Mouse (Mus musculus): ENCODE measurements around the gene Per2. TPM values are rescaled to one million over a fixed set of nuclear protein-coding genes. Genes with fewer than 3 reads are reported as not detected.
A peak's percentile ranks its signal among the peaks of the same experiment; 100 is the strongest.

The Per2 gene
- polyA plus RNA-seq, 1 experiment from 2014 or later, result 2.6 TPM

- no peak overlapping the region for H3K4me3 ChIP-seq
- ATAC-seq, result no peak
These were observed 16.7 kb downstream of the Per2 start for GRCm38 (mm10) chr1:91442350-91442990.

GRCm38 (mm10) chr1:91441855-91442254 lies 17.3 kb downstream of the Per2 start:
- Histone ChIP-seq H3K9ac (no peak overlapping the region), H3K9me3 (replicated peaks) (no peaks in the 10 kb centered on the region), H3K27me3 (no peaks in the 10 kb centered on the region), H3K4me3 (no peak overlapping the region), H3K4me1 (peaks cover under 1% of the 10 kb centered on the region; the same call in 1 of the 2 replicates), H3K27ac (no peak overlapping the region), H3K36me3 (ENCODE audit: poor library complexity, severe bottlenecking) (peaks cover 33% of the 10 kb centered on the region), H3K4me2 (no peak overlapping the region)
- WGBS, result 90% methylated on average over 3 of the region's 3 CpGs
- ATAC-seq, result no peak

More at GRCm38 (mm10) chr1:91442350-91442990, 16.7 kb downstream of the Per2 start:
- Histone ChIP-seq H3K36me3 (ENCODE audit: poor library complexity, severe bottlenecking) (peaks cover 39% of the 10 kb centered on the region), H3K4me1 (no peaks in the 10 kb centered on the region), H3K27me3 (no peaks in the 10 kb centered on the region), H3K4me2 (no peak overlapping the region), H3K9me3 (replicated peaks) (peaks cover 3% of the 10 kb centered on the region; the same call in 1 of the 2 replicates), H3K9ac (no peak overlapping the region), H3K27ac (no peak overlapping the region)
- WGBS, result 71% methylated on average over 7 of the region's 7 CpGs

- WGBS, result 97% methylated on average over 8 of the region's 8 CpGs
- no peak overlapping the region for H3K4me3 ChIP-seq
- peaks cover 18% of the 10 kb centered on the region for H3K36me3 ChIP-seq (ENCODE audit: poor library complexity, severe bottlenecking)
- no peaks in the 10 kb centered on the region for H3K9me3 ChIP-seq (replicated peaks)
- ATAC-seq, result no peak
- no peaks in the 10 kb centered on the region for H3K27me3 ChIP-seq
- no peak overlapping the region for H3K9ac ChIP-seq
- H3K4me1 ChIP-seq, result peaks cover 13% of the 10 kb centered on the region
- no peak overlapping the region for H3K4me2 ChIP-seq
- H3K27ac ChIP-seq, result no peak overlapping the region
These were observed 19.3 kb downstream of the Per2 start for GRCm38 (mm10) chr1:91439776-91440175.

- Histone ChIP-seq H3K9me3 (replicated peaks) (no peaks in the 10 kb centered on the region), H3K4me2 (no peak overlapping the region), H3K27me3 (no peaks in the 10 kb centered on the region), H3K27ac (no peak overlapping the region), H3K4me1 (peaks cover 13% of the 10 kb centered on the region), H3K9ac (no peak overlapping the region), H3K4me3 (no peak overlapping the region), H3K36me3 (ENCODE audit: poor library complexity, severe bottlenecking) (peaks cover 28% of the 10 kb centered on the region)
- 90% methylated on average over 7 of the region's 7 CpGs for WGBS
- ATAC-seq, result no peak
These were observed 21.6 kb downstream of the Per2 start for GRCm38 (mm10) chr1:91437573-91437972.

GRCm38 (mm10) chr1:91437083-91437400 lies 22.1 kb downstream of the Per2 start:
- no peak overlapping the region for H3K27ac ChIP-seq
- H3K27me3 ChIP-seq, result no peaks in the 10 kb centered on the region
- ATAC-seq, result no peak
- peaks cover 32% of the 10 kb centered on the region for H3K36me3 ChIP-seq (ENCODE audit: poor library complexity, severe bottlenecking)
- H3K4me3 ChIP-seq, result no peak overlapping the region
- H3K9ac ChIP-seq, result no peak overlapping the region
- H3K4me1 ChIP-seq, result peaks cover 13% of the 10 kb centered on the region
- no peaks in the 10 kb centered on the region for H3K9me3 ChIP-seq (replicated peaks)
- WGBS, result 84% methylated on average over 3 of the region's 3 CpGs
- no peak overlapping the region for H3K4me2 ChIP-seq

GRCm38 (mm10) chr1:91436380-91437082 lies 22.6 kb downstream of the Per2 start:
- no peak overlapping the region; the same call in 1 of the 2 replicates for H3K27ac ChIP-seq
- H3K9ac ChIP-seq, result peak overlapping the region; percentile 9; the same call in 1 of the 2 replicates
- no peak for ATAC-seq
- H3K27me3 ChIP-seq, result no peaks in the 10 kb centered on the region
- H3K36me3 ChIP-seq (ENCODE audit: poor library complexity, severe bottlenecking), result peaks cover 32% of the 10 kb centered on the region
- no peaks in the 10 kb centered on the region for H3K9me3 ChIP-seq (replicated peaks)
- H3K4me1 ChIP-seq, result peaks cover 13% of the 10 kb centered on the region
- no peak overlapping the region for H3K4me2 ChIP-seq
- H3K4me3 ChIP-seq, result no peak overlapping the region
- WGBS, result 72% methylated on average over 6 of the region's 6 CpGs

- peaks cover 13% of the 10 kb centered on the region for H3K4me1 ChIP-seq
- H3K27me3 ChIP-seq, result no peaks in the 10 kb centered on the region
- H3K9me3 ChIP-seq (replicated peaks), result no peaks in the 10 kb centered on the region
- WGBS, result 87% methylated on average over 13 of the region's 13 CpGs
- no peak overlapping the region for H3K4me2 ChIP-seq
- no peak overlapping the region for H3K4me3 ChIP-seq
- H3K27ac ChIP-seq, result no peak overlapping the region
- peaks cover 32% of the 10 kb centered on the region for H3K36me3 ChIP-seq (ENCODE audit: poor library complexity, severe bottlenecking)
- H3K9ac ChIP-seq, result no peak overlapping the region
- ATAC-seq, result no peak
These were observed 23.5 kb downstream of the Per2 start for GRCm38 (mm10) chr1:91435606-91436130.

GRCm38 (mm10) chr1:91434905-91435304 lies 24.2 kb downstream of the Per2 start:
- H3K4me3 ChIP-seq, result no peak overlapping the region
- ATAC-seq, result no peak
- no peak overlapping the region for H3K4me2 ChIP-seq
- H3K27me3 ChIP-seq, result no peaks in the 10 kb centered on the region
- no peaks in the 10 kb centered on the region for H3K9me3 ChIP-seq (replicated peaks)
- H3K27ac ChIP-seq, result no peak overlapping the region
- WGBS, result 95% methylated on average over 8 of the region's 8 CpGs
- peaks cover 13% of the 10 kb centered on the region for H3K4me1 ChIP-seq
- no peak overlapping the region for H3K9ac ChIP-seq
- peaks cover 32% of the 10 kb centered on the region for H3K36me3 ChIP-seq (ENCODE audit: poor library complexity, severe bottlenecking)

- WGBS, result 87% methylated on average over 7 of the region's 7 CpGs
- H3K27me3 ChIP-seq, result no peaks in the 10 kb centered on the region
These were observed 28.4 kb downstream of the Per2 start for GRCm38 (mm10) chr1:91430761-91431160.

GRCm38 (mm10) chr1:91429212-91429611 lies 29.9 kb downstream of the Per2 start:
- Histone ChIP-seq H3K4me1 (no peaks in the 10 kb centered on the region), H3K4me3 (no peak overlapping the region), H3K36me3 (ENCODE audit: poor library complexity, severe bottlenecking) (peaks cover 41% of the 10 kb centered on the region; the same call in 1 of the 2 replicates), H3K9ac (no peak overlapping the region), H3K27me3 (no peaks in the 10 kb centered on the region), H3K4me2 (no peak overlapping the region), H3K9me3 (replicated peaks) (no peaks in the 10 kb centered on the region), H3K27ac (no peak overlapping the region)
- no peak for ATAC-seq
- 92% methylated on average over 10 of the region's 10 CpGs for WGBS

More at GRCm38 (mm10) chr1:91430761-91431160, 28.4 kb downstream of the Per2 start:
- Histone ChIP-seq H3K27ac (no peak overlapping the region), H3K4me1 (peaks cover 2% of the 10 kb centered on the region), H3K9me3 (replicated peaks) (no peaks in the 10 kb centered on the region), H3K4me3 (no peak overlapping the region), H3K36me3 (ENCODE audit: poor library complexity, severe bottlenecking) (peaks cover 40% of the 10 kb centered on the region; the same call in 1 of the 2 replicates), H3K9ac (no peak overlapping the region), H3K4me2 (no peak overlapping the region)
- no peak for ATAC-seq

GRCm38 (mm10) chr1:91428614-91429013 lies 30.5 kb downstream of the Per2 start:
- no peak overlapping the region for H3K27ac ChIP-seq
- H3K27me3 ChIP-seq, result no peaks in the 10 kb centered on the region
- H3K36me3 ChIP-seq (ENCODE audit: poor library complexity, severe bottlenecking), result peaks cover 38% of the 10 kb centered on the region
- WGBS, result 38% methylated on average over 4 of the region's 4 CpGs
- H3K9ac ChIP-seq, result no peak overlapping the region
- no peak overlapping the region for H3K4me3 ChIP-seq
- no peaks in the 10 kb centered on the region for H3K4me1 ChIP-seq
- ATAC-seq, result peak; percentile 76
- H3K4me2 ChIP-seq, result no peak overlapping the region
- H3K9me3 ChIP-seq (replicated peaks), result no peaks in the 10 kb centered on the region

GRCm38 (mm10) chr1:91426397-91426796 lies 32.7 kb downstream of the Per2 start:
- H3K4me2 ChIP-seq, result no peak overlapping the region
- no peaks in the 10 kb centered on the region for H3K9me3 ChIP-seq (replicated peaks)
- H3K27me3 ChIP-seq, result no peaks in the 10 kb centered on the region
- WGBS, result 84% methylated on average over 9 of the region's 9 CpGs
- H3K4me3 ChIP-seq, result no peak overlapping the region
- ATAC-seq, result no peak
- no peak overlapping the region for H3K27ac ChIP-seq
- no peak overlapping the region for H3K9ac ChIP-seq
- peaks cover 26% of the 10 kb centered on the region for H3K36me3 ChIP-seq (ENCODE audit: poor library complexity, severe bottlenecking)
- no peaks in the 10 kb centered on the region for H3K4me1 ChIP-seq

Measured in forebrain, embryonic 13.5 days (tissue).